Mouse (Mus musculus) myocyte (in vitro differentiated cells): ENCODE data around the gene Tmem91. TPM values are rescaled to one million over a fixed set of nuclear protein-coding genes. Genes with fewer than 3 reads are reported as not detected.

ENCODE experiments used
- H3K27me3 ChIP-seq: one replicate; pipeline ENCODE4 v1.6.1; 2011; ENCODE audit not compliant: control insufficient read depth, insufficient read depth, insufficient read length
- H3K36me3 ChIP-seq: one replicate; pipeline ENCODE4 v1.6.1; 2011; ENCODE audit not compliant: control insufficient read depth, insufficient read depth
- H3K4me2 ChIP-seq: one replicate; pipeline ENCODE4 v1.6.1; 2011; ENCODE audit warnings: low read depth, control low read depth
- H3K4me3 ChIP-seq: one replicate; pipeline ENCODE4 v1.5.1; 2011; ENCODE audit warnings: mild to moderate bottlenecking, control low read depth, moderate library complexity
- H3K79me2 ChIP-seq: one replicate; pipeline ENCODE4 v1.6.1; 2011; ENCODE audit not compliant: control insufficient read depth, insufficient read depth
- H3ac ChIP-seq: one replicate; pipeline ENCODE4 v1.6.1; 2011; ENCODE audit not compliant: control insufficient read depth, insufficient read length
- CEBPB ChIP-seq: IDR thresholded peaks from 2 replicates; pipeline ENCODE4 v1.6.1; 2011; ENCODE audit warnings: mild to moderate bottlenecking, moderate library complexity; ENCODE audit not compliant: poor library complexity, insufficient read depth, severe bottlenecking
- E2F4 ChIP-seq: IDR thresholded peaks from one replicate; pipeline ENCODE4 v1.6.1; 2011; ENCODE audit warnings: mild to moderate bottlenecking, control low read depth, moderate library complexity; ENCODE audit not compliant: insufficient read depth
- MAX ChIP-seq: IDR thresholded peaks from one replicate; pipeline ENCODE4 v1.6.1; 2011; ENCODE audit warnings: low read depth, mild to moderate bottlenecking, control low read depth
- MYOD1 ChIP-seq, 3 experiments: IDR thresholded peaks; one replicate each; pipeline ENCODE4 v1.6.1; 2011; ENCODE audit warnings: control low read depth in 2 of 3, low read depth in 2 of 3, mild to moderate bottlenecking in 2 of 3, moderate library complexity in 1 of 3; ENCODE audit not compliant: insufficient read length in 2 of 3, control insufficient read depth in 1 of 3
- MYOG ChIP-seq, 3 experiments: IDR thresholded peaks; one replicate each; pipeline ENCODE4 v1.6.1; 2011; ENCODE audit warnings: control low read depth in 2 of 3, low read depth in 2 of 3, mild to moderate bottlenecking in 2 of 3; ENCODE audit not compliant: insufficient read length in 2 of 3, control insufficient read depth in 1 of 3, insufficient read depth in 1 of 3
- POLR2A ChIP-seq: IDR thresholded peaks from one replicate; pipeline ENCODE4 v1.6.1; 2011; ENCODE audit warnings: low read depth, mild to moderate bottlenecking, control low read depth, moderate library complexity; ENCODE audit not compliant: insufficient read length
- POLR2AphosphoS2 ChIP-seq: IDR thresholded peaks from one replicate; pipeline ENCODE4 v1.6.1; 2011; ENCODE audit warnings: low read depth, control low read depth; ENCODE audit not compliant: insufficient read length
- REST ChIP-seq: IDR thresholded peaks from one replicate; pipeline ENCODE4 v1.6.1; 2011; ENCODE audit warnings: mild to moderate bottlenecking, control low read depth, moderate library complexity; ENCODE audit not compliant: insufficient read depth, insufficient read length
- SRF ChIP-seq: IDR thresholded peaks from one replicate; pipeline ENCODE4 v1.6.1; 2011; ENCODE audit warnings: low read depth; ENCODE audit not compliant: control insufficient read depth, insufficient read length
- TCF12 ChIP-seq: IDR thresholded peaks from one replicate; pipeline ENCODE4 v1.6.1; 2011; ENCODE audit warnings: mild to moderate bottlenecking, control low read depth; ENCODE audit not compliant: poor library complexity, insufficient read depth, severe bottlenecking
- TCF3 ChIP-seq: IDR thresholded peaks from one replicate; pipeline ENCODE4 v1.6.1; 2011; ENCODE audit warnings: low read depth, control low read depth; ENCODE audit not compliant: insufficient read length
- USF1 ChIP-seq: IDR thresholded peaks from one replicate; pipeline ENCODE4 v1.6.1; 2011; ENCODE audit warnings: low read depth, mild to moderate bottlenecking, control low read depth, moderate library complexity
- polyA plus RNA-seq: library from polyadenylated mRNA; unstranded; fragments of >200 nt; fragmentation: generic; extraction: Trizol; gene quantifications from one replicate; pipeline ENCODE4 v1.2.1, GENCODE M21; 2012; ENCODE audit warnings: missing spikeins

The Tmem91 gene
- polyA plus RNA-seq, 1 experiment: 0.40 TPM

GRCm38 (mm10) chr7:25658657-25659472 is 16.1 kb downstream of the Tmem91 start, which contains the start of the genes Bckdha and Exosc5:
Bckdha (minus strand) TSS chr7:25658981.
Exosc5 (plus strand) TSS chr7:25659164.
- Histone ChIP-seq H3ac (peak within 1 kb of the TSS; percentile 11), H3K79me2 (no peaks in the 10 kb centered on the region), H3K4me3 (peak within 1 kb of the TSS; percentile 75), H3K36me3 (no peaks in the 10 kb centered on the region), H3K27me3 (no peaks in the 10 kb centered on the region), H3K4me2 (peak within 1 kb of the TSS; percentile 93)
- TF ChIP-seq E2F4 (no peak), TCF12 (no peak), POLR2AphosphoS2 (peak; percentile 87), USF1 (peak; percentile 62), POLR2A (peak; percentile 89), CEBPB (no peak), MYOD1 (IDR thresholded peaks at IDR 0.05; ENCODE audit: control insufficient read depth in 1 of 3, insufficient read length in 2 of 3, low read depth in 2 of 3) (no peak), SRF (no peak), MAX (peak; percentile 100), TCF3 (no peak)

GRCm38 (mm10) chr7:25657785-25658184 is 17.2 kb downstream of the Tmem91 start:
- Histone ChIP-seq H3ac (peak overlapping the region; percentile 11), H3K4me3 (peak overlapping the region; percentile 75), H3K79me2 (no peaks in the 10 kb centered on the region), H3K36me3 (no peaks in the 10 kb centered on the region), H3K4me2 (peak overlapping the region; percentile 93), H3K27me3 (no peaks in the 10 kb centered on the region)
- TF ChIP-seq REST: no peak
- TF ChIP-seq SRF: no peak
- no peak for TF ChIP-seq POLR2A
- no peak for TF ChIP-seq CEBPB
- TF ChIP-seq MAX: no peak
- TF ChIP-seq E2F4: no peak
- TF ChIP-seq TCF12: no peak
- TF ChIP-seq MYOD1 (IDR thresholded peaks at IDR 0.05; ENCODE audit: control insufficient read depth in 1 of 3, insufficient read length in 2 of 3, low read depth in 2 of 3): no peak
- TF ChIP-seq MYOG (IDR thresholded peaks at IDR 0.05; ENCODE audit: control insufficient read depth in 1 of 3, insufficient read depth in 1 of 3, insufficient read length in 2 of 3, low read depth in 2 of 3): no peak
- TF ChIP-seq TCF3: no peak
- no peak for TF ChIP-seq POLR2AphosphoS2
- no peak for TF ChIP-seq USF1

GRCm38 (mm10) chr7:25655601-25656428 is 19.2 kb downstream of the Tmem91 start:
- Histone ChIP-seq H3K79me2 (no peaks in the 10 kb centered on the region), H3K4me3 (no peak overlapping the region)

GRCm38 (mm10) chr7:25652244-25652759 is 22.7 kb downstream of the Tmem91 start:
- H3K4me2 ChIP-seq: no peak overlapping the region
- no peaks in the 10 kb centered on the region for H3K27me3 ChIP-seq
- no peaks in the 10 kb centered on the region for H3K79me2 ChIP-seq
- no peak overlapping the region for H3K4me3 ChIP-seq
- no peak overlapping the region for H3ac ChIP-seq
- H3K36me3 ChIP-seq: no peaks in the 10 kb centered on the region
- no peak for TF ChIP-seq TCF3
- TF ChIP-seq MYOG (IDR thresholded peaks at IDR 0.05; ENCODE audit: control insufficient read depth in 1 of 3, insufficient read depth in 1 of 3, insufficient read length in 2 of 3, low read depth in 2 of 3): no peak
- TF ChIP-seq MAX: no peak
- TF ChIP-seq POLR2AphosphoS2: no peak
- TF ChIP-seq E2F4: no peak
- no peak for TF ChIP-seq MYOD1 (IDR thresholded peaks at IDR 0.05; ENCODE audit: control insufficient read depth in 1 of 3, insufficient read length in 2 of 3, low read depth in 2 of 3)
- no peak for TF ChIP-seq REST
- TF ChIP-seq POLR2A: no peak
- no peak for TF ChIP-seq SRF
- no peak for TF ChIP-seq USF1
- TF ChIP-seq CEBPB: no peak
- TF ChIP-seq TCF12: no peak

More at GRCm38 (mm10) chr7:25655601-25656428, 19.2 kb downstream of the Tmem91 start:
- TF ChIP-seq USF1: no peak
- TF ChIP-seq REST: no peak
- TF ChIP-seq TCF12: no peak
- Histone ChIP-seq H3K36me3 (no peaks in the 10 kb centered on the region), H3K27me3 (no peaks in the 10 kb centered on the region), H3ac (no peak overlapping the region), H3K4me2 (no peak overlapping the region)

- no peak overlapping the region for H3K4me2 ChIP-seq
- no peaks in the 10 kb centered on the region for H3K27me3 ChIP-seq
- no peaks in the 10 kb centered on the region for H3K36me3 ChIP-seq
- H3ac ChIP-seq: no peak overlapping the region
- no peak overlapping the region for H3K4me3 ChIP-seq
- no peaks in the 10 kb centered on the region for H3K79me2 ChIP-seq
- TF ChIP-seq POLR2AphosphoS2 (no peak), REST (no peak), MYOD1 (IDR thresholded peaks at IDR 0.05; ENCODE audit: control insufficient read depth in 1 of 3, insufficient read length in 2 of 3, low read depth in 2 of 3) (no peak), CEBPB (no peak), MAX (no peak), TCF3 (no peak), POLR2A (no peak), MYOG (IDR thresholded peaks at IDR 0.05; ENCODE audit: control insufficient read depth in 1 of 3, insufficient read depth in 1 of 3, insufficient read length in 2 of 3, low read depth in 2 of 3) (no peak), SRF (no peak), E2F4 (no peak), USF1 (no peak), TCF12 (no peak)
These were observed 23.7 kb downstream of the Tmem91 start for GRCm38 (mm10) chr7:25651281-25651680.
